Mouse (Mus musculus): ENCODE measurements at regions not wholly inside any gene's neighbourhood (a gene's known extent, or its start where the extent isn't known, plus 50 kb on each side); places are given as distances from the start of the nearest gene placed in this dataset.
A peak's percentile ranks its signal among the peaks of the same experiment; 100 is the strongest.

DNA sequence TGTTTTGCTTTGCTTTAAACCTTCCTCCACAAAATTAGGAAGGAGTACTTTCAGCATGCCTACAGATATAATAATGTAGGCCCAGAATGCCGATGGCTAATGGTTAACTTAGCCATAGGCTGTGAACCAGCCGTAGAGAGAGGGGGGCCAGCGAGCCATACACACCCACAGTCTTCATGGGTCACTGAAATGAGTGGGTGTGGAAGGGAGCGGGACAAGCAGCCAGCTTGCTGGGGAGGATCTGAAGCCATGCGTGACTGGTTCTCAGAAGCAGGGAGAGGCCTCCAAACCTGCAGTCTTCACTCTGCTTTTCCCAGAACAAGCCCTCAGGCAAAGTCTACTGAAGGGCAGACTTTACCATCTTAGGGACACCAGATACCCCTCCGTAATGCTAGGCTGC, 50.8 kb upstream of the Ptpn13 start:
- no peak for DNase-seq (ENCODE audit: extremely low spot score in 1 of 2, low spot score in 1 of 2)

DNA sequence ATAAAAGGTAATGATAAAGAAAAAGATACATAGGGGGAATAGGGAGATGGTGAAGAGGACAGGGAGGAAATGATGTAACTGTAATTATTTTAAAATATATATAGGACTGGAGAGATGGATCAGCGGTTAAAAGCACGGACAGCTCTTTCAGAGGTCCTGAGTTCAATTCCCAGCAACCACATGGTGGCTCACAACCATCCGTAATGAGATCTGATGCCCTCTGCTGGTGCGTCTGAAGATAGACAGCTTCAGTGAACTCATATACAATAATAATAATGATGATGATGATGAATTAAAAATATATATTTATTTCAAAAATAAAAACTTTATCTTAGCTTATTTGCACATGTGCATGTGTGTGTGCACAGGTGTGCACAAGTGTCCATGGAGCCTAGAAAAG, 51.9 kb upstream of the Ptpn13 start:
- no peak for DNase-seq (ENCODE audit: extremely low spot score in 1 of 2, low spot score in 1 of 2)

DNA sequence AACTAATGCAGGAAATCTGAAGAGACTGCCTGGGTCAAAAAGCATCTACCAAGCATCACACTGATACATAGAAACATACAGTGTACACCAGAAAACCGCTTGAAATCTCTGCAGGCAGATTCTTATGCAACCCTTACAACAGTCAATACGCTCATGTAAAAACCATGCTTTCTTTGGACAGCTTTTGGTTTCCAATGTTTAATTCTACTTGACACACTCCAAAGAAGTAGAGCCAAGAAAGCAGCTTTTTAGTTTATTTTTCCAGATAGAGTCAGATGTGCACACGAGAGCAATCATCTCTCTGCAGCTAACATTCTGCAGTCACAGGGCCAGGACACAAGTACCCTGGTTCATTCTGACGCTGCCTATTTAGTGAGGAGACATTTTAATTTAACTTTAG, 54.5 kb upstream of the Ptpn13 start:
- DNase-seq (ENCODE audit: extremely low spot score in 1 of 2, low spot score in 1 of 2): no peak

DNA sequence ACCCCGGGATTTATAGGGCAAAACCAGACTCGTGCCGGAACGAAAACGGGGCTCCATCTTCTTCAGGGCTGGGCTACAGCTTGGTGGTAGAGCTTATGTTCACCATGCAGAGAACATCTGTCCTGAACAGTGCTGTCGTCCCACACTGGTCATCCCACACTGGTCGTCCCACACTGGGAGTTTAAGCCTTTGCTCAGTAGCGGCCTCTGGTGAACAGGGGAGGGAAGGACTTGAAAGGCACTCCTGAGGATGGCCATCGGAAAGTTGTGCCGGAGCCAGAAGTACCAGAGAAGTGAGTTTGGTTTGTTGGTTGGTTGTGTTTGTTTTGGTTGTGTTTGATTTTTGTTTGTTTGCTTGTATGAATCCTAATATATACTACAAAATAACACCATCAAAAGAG, 56.0 kb upstream of the Ptpn13 start:
- no peak for DNase-seq (ENCODE audit: extremely low spot score in 1 of 2, low spot score in 1 of 2)

DNA sequence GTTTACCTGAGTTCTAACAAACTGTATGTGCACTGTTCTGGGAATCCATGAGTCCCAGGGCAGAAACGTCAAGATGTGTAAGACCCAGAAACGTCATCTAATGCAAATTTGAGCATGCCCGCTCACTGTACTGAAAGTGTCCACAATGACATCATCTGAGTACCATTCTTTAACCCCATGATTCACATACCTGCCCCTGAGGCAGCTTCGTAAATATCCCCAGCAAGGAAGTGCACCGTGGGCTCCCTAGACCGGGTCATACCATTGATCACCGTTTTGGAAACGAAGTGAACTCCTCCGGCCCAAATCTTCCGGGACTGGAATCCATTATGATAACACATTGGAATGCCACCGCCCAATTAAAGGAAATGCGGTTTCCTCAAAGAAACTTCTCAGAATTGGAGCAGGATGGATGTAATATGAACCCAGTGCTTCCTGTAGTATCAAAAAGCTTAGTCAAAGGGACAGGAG, 57.8 kb upstream of the Ptpn13 start:
- no peak for DNase-seq (ENCODE audit: extremely low spot score in 1 of 2, low spot score in 1 of 2)

GRCm38 (mm10) chr5:103365700-103366448, 59.1 kb upstream of the Ptpn13 start:
- DNase-seq (ENCODE audit: extremely low spot score in 1 of 2, low spot score in 1 of 2): no peak

DNA sequence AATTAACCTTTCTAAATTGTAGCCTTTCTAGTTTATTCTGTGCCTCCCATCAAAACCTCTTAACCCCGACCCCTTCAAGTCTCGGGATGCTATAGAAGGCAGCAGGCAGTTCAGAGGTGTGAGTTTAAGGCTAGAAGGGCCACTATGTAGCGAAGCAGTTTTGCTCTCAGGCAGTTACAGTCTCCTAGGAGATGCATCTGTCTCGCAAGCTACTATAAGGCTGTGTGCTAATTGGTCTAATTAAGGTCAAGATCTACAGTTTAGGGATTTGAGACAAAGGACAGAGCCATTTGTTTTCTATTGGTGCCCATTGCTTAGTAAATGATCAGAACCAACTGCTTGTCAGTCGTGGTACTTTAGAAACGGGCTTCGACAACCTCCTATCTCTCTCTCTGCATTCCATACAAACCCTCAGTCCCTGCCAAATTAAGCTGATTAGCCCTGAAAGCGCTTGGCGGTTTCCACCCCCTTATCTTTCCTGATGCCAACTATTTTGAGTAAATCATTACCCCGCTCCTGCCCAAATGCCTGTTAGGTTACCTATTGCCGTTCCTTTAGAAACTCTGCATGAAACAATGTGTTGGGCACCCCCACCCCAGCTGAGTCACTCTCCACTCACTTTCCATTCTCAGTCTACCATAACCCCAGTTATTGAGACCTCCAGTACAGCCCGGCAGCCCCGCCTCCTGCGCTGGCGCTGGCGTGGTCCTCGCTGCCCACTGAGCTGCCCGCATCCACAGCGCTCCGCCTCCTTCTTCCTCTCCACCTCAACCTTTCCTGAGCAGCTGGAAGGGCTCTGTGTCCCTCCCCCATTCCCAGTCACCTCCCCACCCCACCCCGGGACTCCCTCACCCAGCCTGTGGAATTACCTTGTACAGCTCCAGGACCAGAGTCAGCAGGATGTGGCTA, 59.9 kb upstream of the Ptpn13 start:
- DNase-seq (ENCODE audit: extremely low spot score in 1 of 2, low spot score in 1 of 2): no peak

- DNase-seq (ENCODE audit: extremely low spot score in 1 of 2, low spot score in 1 of 2): no peak
Measured at GRCm38 (mm10) chr5:103360775-103361247, 64.2 kb upstream of the Ptpn13 start.

DNA sequence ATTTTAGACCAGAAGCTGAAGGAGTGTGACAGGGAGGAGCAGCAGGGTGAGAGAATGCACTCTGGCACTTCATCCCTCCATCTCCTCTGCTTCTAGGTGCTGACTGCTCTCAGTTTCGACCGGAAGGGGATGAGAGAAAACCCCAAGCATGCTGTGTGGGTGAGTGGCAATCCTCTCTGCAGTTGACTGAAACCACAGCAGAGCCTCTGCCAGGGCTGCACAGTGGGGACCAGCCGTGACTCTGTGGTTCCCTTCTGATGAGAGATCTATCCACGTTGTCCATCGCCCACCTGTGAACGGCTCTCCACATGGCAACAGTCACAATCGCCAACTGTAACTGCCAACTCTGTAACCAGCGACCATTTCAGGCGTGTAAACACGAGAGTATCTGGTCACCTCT, 64.6 kb upstream of the Ptpn13 start:
- DNase-seq (ENCODE audit: extremely low spot score in 1 of 2, low spot score in 1 of 2): no peak

DNA sequence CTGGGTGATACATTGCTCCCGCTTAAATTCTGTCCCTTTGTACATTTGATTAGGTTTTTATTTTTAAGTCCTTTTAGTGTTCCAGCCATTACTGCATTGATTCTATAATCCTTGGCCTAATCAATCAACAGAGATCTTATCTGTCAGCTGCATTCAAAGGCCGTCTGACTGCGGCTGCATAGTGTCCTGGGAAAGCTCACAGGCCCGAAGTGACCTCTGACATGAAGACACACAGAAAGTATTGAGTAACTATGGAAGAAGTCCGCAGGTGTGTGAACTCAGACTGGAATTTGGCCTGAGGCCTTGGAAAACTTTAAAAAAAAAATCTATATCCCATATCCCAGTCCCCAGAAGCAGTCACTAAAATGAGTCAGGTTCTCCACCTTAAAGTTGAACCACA, 67.4 kb upstream of the Ptpn13 start:
- no peak for DNase-seq (ENCODE audit: extremely low spot score in 1 of 2, low spot score in 1 of 2)

DNA sequence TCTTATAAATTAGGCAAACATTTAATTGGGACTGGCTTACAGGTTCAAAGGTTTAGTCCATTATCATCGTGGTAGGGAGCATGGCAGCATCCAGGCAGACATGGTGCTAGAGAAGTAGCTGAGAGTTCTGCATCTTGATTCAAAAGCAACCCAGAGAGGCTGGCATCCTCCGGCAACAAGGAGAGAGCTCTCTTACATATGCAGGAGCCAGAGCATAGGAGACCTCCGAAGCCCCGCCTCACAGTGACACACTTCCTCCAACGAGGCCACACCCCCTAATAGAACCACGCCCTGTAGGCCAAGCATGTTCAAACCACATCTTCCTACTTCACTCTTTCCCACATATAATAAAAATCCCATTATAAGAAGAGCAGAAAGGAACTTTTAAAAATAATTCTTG, 68.5 kb upstream of the Ptpn13 start:
- no peak for DNase-seq (ENCODE audit: extremely low spot score in 1 of 2, low spot score in 1 of 2)

DNA sequence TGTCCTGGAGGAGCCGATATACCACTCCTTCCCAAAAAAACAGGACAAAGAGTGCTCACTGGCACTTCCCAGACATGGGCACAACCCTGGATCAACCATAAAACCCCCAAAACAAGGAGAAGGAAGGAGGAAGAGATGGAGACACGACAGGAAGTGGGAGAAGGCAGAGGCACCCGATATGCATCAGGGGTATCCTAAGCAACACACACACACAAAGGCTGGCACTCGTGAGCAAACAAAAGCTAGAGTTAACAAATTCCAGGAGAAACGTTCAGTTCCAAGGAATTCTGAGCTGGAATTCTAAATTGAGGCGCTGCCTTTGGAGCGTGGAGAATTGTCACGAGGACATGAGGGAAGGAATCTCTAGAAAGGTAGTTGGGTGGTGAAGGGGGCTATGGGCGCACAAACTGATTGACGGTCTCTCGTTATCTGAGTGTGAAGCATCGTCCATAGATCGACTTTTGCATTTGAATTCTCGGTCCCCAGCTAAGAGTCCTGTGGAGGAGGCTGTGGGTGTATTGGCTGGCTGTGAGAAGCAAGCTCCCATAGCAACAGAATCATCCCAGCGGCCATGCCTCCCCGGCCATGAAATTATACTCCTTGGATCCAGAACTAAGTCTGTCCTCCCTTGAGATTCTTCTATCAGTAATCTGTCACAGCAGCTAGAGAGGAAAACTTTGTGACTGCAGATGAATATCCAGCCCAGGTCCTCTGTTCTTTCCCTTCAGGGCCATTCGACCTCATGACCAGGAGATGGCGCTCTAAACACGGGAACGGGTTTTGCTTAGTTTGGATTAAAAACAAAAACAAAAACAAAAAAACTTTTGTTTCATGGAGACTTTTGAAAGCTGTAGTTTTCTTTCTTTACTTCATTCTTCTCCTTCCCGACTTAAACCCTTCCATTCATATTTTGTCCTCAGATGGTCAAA, 69.4 kb upstream of the Ptpn13 start:
- peak; percentile 23 to 53 for DNase-seq (ENCODE audit: extremely low spot score in 1 of 2, low spot score in 1 of 2)

DNA sequence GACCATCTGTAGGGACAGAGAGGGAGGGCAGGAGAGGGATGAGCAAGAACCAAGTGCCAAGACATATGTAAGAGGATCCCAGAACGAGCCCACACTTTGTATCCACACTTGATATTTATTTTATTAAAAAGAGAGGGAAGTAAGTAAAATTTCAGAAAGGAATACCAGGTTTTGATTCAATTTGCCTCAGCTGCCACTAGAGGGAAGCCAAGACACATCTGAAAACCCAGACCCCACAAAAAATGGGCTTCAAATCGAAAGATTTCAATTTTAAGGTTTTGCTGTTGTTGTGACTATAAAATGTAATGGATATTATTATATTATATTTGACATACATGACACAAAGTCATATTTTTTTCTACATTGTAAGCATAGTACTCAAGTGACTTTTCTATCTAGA, 81.1 kb upstream of the Ptpn13 start:
- peak in 1 of 2 experiments; percentile 24 for DNase-seq (ENCODE audit: extremely low spot score in 1 of 2, low spot score in 1 of 2)

GRCm38 (mm10) chr5:103341456-103341855, 83.5 kb upstream of the Ptpn13 start:
- no peak for DNase-seq (ENCODE audit: extremely low spot score in 1 of 2, low spot score in 1 of 2)

- no peak for DNase-seq (ENCODE audit: extremely low spot score in 1 of 2, low spot score in 1 of 2)
Measured at GRCm38 (mm10) chr5:103340626-103341025, 84.4 kb upstream of the Ptpn13 start.

GRCm38 (mm10) chr5:103336689-103337490, 88.1 kb upstream of the Ptpn13 start:
- DNase-seq (ENCODE audit: extremely low spot score in 1 of 2, low spot score in 1 of 2): no peak

DNA sequence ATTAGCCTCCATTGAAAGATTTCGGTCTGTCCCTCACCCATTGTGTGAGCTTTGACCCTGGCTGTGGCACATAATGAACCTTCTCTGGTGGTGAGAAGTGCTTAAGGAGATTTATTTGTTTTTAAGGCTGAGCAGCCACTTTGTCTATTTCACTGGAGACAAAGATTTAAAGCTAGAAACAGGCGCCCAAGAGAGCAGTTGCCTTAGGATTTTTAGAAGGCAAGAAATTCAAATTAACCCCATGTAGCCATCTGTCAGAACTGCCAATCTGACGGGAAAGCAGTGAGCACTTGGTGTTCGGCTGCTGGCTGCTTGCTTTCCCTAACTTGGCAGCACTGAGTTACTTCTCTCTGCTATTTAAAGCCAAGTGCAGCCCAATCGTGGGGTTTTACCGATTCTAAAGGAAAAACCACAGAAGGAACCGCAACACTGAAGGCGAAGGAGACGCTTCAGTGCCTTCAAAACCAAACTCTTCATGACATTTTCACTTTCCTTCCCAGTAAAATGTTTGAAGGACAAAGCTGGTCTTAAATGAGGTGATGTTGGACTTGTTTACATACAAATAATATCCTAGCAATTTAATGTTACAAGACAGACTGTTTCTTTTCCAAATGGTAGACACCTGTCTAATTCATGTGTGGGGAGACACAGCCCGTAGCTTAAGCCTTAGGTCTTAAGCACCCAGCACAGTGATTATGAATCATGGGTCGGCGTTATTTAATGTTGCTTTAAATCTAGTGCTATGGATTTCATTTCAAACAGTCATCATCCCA, 88.9 kb upstream of the Ptpn13 start:
- peak in 1 of 2 experiments; percentile 13 for DNase-seq (ENCODE audit: extremely low spot score in 1 of 2, low spot score in 1 of 2)

DNA sequence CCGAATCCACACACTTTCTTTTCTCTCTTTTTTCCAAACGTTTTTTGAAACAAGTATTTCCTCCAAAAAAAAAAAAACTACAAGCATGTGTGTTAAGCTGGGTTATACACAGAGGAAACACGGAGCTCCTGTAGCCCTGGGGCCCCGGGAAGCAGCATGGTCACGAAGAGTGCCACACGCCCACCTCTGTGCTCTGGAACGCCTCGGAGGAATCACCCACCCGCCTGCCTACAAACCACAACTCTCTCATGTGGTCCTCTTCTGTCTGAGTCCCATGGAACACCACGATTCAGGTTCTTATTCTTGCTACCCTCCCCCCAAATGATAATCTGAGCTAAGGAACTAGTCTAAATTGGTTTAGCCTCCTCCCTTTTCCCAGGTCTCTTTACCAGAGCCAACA, 98.6 kb upstream of the Ptpn13 start:
- no peak for DNase-seq (ENCODE audit: extremely low spot score in 1 of 2, low spot score in 1 of 2)

DNA sequence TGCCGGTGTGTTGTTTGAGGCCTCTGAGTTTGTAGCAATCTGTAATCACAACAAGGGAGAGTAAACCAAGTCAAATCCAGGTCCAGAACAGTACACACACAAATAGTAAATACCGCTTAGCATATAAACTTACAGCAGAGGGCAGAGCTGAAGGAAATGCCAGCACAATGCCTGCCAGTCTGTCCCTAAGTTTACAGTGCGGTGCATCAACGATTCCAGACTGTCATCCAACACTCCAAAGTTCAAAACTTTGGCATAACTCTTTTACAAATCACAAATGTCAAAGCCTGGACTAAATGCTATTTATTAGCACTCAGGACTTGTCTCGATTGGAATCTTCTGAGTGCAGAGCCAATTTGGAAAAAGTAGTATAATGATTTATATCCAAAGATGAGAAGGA, 104.7 kb upstream of the Ptpn13 start:
- DNase-seq (ENCODE audit: extremely low spot score in 1 of 2, low spot score in 1 of 2): no peak
